Mouse (Mus musculus) lung, adult 18-20 months (tissue): ENCODE data around the gene Serpina3i.
"Not testable (repeated sequence)": the region's sequence is repeated elsewhere in the genome, so short reads cannot be mapped to it uniquely, and the experiment has no call there.

ENCODE experiments used
- DNase-seq, 2 experiments: peaks; one replicate each; pipeline ENCODE4 v3.0.0; 2022; ENCODE audit warnings: mixed read lengths in 2 of 2

Gene Serpina3i

DNA sequence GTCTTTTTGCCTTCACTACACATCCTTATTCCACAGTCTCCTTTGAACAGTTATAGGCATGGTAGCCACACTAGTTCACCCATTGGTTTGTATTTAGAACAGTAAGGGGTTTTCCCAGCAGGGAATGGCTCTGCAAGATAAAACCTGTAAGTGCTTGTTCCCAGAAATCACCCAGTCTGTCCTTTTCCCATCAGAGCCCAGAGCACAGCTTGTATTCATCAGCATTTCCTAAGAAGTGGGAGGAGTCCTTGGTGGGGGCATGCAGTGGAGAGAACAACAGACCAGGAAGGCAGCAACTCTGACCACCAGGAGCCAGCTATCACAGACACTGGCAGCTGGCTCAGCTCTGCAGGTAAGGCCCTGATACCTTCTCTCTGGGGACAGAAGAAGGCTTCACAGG, at the start of gene Serpina3i:
Gene Serpina3i (plus strand): TSS at position 260 of the 400 bp plus-strand sequence.
- peak in 1 of 2 experiments; percentile 7 for DNase-seq

DNA sequence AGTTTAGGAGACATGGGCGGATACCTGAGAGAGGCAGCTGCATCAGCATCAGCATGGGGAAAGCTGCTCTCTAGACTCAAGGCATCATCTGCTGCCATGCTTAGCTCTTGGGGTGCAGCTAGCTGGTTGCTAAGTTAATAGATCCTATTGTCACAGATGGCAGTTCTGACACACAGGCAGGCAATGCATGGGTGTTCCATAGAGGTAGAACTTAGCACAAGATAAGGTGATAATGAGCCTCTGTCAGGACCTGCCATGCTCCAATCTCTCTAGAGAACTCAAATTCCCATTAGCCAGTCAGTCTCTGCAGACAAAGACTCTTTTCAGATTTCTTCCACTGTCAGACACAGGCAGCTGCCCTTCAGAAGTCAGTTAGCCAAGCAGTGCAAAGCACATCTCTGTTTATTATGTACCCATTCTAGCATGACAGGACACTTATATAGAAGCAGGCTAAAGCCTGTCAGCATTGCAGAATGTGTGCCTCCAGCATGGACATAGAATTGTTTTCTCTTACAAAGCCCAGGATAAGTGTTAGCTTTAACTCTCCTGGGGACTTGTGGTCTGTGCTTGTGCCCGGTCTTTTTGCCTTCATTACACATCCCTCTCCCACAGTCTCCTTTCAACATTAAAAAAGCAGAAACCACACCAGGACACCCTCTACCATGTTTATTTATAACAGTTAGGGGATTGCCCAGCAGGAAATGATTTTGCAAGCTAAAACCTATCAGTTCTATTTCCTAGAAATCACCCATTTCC, 49.1 kb upstream of the Serpina3i start:
- no peak for DNase-seq

DNA sequence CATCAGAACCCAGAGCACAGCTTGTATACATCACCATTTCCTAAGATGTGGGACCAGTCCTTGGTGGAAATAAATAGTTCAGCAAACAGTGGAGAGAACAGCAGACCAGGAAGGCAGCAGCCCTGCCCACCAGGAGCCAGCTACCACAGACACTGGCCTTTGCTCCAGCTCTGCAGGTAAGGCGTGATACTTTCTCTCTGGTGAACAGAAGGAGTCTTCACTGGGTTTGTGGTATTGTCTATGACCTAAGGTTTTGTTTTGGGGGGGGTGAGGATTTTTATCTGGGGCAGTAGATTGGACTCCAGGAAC, 48.5 kb upstream of the Serpina3i start, which contains the start of gene Serpina3f:
Gene Serpina3f (plus strand): TSS at position 100 of the 309 bp plus-strand sequence.
- DNase-seq = no peak

DNA sequence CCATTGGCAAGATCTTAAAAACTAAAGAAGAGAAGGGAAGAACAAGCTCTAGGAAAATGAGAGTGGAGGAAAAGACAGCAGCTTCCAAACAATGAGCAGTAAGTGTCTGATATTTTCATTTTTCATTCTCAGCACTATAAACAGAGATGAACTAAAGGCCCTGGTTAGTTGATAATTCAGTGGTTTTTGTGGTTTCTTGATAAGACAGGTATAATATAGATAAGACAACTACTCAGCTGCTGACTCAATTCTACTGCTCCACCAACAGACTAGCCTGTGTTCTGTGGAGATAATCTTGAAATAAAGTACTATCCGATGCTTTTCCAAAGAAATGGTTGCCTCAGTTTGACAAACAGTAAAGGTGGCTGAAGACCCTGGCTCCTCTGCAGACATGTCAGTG, 47.7 kb upstream of the Serpina3i start:
- no peak for DNase-seq

DNA sequence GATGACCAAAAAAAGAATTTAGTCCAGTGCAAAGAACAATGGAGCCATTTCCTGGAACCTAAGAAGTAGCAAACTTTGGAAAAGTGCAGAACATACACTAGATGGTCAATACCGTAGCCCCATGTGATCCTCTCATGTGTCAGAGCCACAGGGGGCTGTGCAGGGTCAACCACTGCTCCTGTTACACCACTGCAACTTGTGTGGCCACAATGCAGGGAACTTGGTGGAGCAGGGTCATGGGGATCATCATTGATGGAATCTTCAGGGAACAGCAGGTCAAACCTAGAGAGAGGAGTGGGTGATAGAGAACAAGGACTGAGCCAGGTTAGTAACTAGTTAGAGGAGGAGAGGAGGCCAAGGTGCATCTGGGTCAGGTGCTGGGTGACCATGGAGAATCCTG, 41.3 kb upstream of the Serpina3i start:
- DNase-seq = no peak

DNA sequence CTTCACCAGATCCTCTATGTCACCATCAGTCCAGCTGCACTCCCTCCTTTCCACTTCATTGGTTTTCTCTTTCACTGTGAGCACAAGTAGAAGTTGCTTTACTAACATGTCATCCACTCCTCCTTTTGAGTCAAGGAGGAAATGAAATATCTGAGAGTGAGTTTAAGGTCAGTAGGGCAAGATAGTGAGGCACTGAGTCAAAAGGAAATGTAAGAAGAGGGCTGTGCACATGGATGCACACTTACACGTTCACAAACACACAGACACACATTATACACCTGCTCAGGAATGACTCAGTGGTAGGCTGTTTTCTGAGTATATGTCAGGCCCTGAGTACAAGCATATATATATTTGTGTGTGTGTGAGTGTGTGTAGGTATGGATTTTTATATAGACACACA, 39.2 kb upstream of the Serpina3i start:
- no peak for DNase-seq

DNA sequence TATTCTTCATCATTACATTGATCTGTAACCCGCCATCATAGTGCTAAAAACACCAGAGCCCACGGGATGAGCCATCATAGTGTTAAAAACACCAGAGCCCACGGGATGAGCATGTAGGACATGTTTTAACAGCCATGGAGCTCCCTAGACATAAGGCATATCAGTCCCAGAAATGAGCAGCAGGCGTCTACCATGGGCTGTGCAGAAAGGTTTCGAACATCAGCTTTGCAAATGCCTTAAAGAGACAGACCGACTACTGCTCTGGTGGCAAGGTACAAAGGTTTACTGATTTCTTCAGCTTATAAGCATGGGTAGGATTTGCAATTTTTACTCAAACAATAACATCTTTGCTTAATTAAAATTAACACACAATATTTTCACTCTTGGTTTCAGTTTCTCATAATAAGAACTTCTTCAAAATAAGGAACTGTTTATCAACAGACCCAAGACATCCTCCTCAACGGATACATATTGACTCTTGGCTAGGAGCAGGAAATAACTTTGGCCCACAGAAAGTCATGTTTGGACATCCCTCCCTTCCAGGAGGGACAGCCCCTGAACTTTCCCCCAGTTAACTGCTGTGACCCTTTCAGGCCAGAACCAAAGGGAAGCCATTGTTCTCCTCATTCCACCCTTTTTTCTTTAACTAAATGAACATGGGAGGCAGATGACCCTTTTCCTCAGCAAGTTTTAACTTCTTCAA, 38.2 kb upstream of the Serpina3i start:
- peak in 1 of 2 experiments; percentile 16 for DNase-seq

DNA sequence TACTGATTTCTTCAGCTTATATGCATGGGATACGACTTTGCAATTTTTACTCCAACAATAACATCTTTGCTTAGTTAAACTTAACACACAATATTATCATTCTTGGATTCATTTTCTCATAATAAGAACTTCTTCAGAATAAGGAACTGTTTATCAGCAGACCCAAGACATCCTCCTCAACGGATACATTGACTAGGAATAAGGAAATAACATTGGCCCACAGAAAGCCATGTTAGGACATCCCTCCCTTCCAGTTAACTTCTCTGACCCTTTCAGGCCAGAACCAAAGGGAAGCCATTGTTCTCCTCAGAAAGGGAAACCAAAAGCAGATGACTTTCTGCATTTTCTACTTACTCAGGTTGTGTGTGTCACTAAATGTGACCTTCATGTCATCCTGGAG, 32.2 kb upstream of the Serpina3i start:
- DNase-seq = no peak

DNA sequence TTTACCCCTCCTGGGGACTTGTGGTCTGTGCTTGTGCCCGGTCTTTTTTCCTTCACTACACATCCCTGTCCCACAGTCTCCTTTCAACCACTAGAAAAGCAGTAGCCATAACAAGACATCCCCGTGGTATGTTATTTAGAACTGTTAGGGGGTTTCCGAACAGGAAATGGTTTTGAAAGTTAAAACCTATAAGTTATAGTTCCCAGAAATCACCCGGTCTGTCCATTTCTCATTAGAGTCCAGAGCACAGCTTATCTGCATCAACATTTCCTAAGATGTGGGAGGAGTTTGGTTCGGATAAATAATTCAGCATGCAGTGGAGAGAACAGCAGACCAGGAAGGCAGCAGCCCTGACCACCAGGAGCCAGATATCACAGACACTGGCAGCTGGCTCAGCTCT, 27.0 kb upstream of the Serpina3i start, which contains the start of gene Serpina3g:
Gene Serpina3g (plus strand): TSS at position 331 of the 400 bp plus-strand sequence.
- no peak for DNase-seq

DNA sequence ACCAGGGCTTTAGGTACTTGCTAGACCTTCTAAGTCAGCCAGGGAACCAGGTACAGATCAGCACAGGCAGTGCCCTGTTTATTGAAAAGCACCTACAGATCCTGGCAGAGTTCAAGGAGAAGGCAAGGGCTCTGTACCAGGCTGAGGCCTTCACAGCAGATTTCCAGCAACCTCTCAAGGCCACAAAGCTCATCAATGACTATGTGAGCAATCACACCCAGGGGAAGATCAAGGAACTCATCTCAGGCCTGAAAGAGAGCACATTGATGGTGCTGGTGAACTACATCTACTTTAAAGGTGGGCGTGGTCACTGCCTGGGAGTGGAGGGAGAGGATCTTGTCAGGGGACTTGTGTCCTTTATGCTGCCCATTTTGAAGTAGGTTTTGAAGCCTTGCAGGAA, 24.9 kb upstream of the Serpina3i start:
- DNase-seq = not testable (repeated sequence)

DNA sequence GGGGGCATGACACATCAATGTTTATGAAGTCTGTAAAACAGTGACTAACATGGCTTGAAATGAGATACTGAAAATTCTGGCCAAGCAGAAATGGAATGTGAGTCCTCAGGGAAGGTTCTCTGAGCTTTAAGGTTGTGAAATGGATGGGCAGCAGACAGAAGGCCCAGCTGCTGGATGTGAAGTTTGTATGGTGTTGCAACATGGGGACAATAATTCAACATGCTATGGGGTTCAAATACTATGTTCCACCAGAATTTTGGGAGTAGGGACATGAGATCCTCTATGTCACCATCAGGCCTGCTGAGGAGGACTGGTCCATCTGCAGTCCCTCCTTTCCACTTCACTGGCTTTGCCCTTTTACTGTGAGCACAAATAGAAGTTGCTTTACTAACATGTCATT, 19.6 kb upstream of the Serpina3i start:
- DNase-seq = peak; percentile 6 to 13

DNA sequence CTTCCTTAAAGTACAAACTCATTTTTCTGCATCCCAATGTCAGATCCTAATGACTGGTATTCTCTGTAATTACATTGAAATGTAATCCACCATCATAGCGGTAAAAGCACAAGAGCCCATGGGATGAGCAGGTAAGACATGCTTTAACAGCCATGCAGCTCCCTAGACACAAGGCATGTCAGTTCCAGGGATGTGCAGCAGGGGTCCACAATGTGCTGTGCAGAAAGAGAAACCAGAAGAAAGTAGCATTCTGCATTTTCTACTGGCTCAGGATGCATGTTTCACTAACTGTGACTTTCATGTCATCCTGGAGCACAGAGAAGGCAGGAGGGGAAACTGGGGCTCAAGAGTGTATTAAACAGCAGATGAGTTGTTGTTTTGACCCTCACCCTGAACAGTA, 17.8 kb upstream of the Serpina3i start:
- no peak for DNase-seq

DNA sequence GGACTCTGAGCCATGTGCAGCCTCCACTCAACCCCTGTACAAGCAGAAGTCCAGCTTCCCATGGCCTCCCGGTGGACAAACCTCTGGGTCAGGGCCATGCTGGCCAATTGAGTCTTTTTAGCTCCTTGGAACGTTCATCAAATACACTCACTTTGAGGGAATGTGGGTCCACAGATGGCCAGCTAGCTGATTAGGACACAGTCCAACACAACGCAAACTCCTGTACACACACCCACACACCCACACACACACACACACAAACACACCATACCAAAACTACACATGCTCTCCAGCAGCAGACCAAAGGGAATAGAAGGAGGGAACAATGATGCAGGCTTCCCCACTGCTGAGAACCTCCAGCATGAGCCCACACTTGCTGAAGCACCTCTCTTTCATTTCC, 17.3 kb upstream of the Serpina3i start:
- no peak for DNase-seq

DNA sequence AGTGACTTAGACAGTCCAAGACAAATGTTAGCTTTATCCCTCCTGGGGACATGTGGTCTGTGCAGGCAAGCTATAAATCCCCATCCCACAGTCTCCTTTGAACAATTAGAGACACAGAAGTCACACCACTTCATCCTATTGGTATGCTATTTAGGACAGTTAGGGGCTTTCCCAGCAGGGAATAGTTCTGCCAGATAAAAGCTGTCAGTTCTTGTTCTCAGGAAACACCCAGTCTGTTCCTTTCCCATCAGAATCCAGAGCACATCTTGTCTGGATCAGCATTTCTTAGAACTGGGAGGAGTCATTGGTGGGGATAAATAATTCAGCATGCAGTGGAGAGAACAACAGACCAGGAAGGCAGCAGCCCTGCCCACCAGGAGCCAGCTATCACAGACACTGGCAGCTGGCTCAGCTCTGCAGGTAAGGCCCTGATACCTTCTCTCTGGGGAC, 15.3 kb upstream of the Serpina3i start:
- DNase-seq = no peak

DNA sequence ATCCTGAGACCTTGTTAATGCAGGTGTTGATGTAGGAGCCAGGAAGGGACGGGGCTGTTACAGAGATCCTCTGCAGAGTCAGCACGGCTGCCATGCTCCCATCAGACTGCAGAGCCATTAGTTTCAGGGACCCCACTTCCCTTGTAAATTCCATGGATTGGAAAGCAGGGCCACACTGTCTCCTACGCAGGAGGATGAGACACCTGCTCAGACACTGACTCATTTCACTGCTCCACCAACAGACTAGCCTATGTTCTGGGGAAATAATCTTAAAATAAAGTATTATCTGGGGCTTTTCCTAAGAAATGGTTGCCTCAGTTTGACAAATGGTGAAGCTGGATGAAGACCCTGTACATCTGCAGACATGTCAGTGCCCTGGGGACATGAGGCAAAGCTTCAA, 14.7 kb upstream of the Serpina3i start:
- no peak for DNase-seq

DNA sequence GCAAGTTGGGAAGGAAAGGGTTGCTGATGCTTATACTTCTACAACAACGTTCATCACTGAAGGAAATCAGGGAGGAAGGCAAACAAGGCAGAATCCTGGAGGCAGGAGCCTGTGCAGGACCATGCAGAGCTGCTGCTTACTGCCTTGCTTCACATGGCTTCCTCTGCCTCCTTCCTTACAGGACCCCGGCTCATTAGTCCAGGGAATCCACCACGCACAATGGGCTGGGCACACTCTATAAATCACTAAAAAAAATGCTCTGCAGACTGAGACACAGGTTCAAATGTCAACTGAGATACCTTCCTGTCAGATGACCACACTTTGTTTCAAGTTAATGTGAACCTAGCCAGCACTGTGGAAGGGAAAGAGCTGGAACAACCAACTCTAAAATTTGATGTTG, 1.9 kb upstream of the Serpina3i start:
- DNase-seq = no peak

DNA sequence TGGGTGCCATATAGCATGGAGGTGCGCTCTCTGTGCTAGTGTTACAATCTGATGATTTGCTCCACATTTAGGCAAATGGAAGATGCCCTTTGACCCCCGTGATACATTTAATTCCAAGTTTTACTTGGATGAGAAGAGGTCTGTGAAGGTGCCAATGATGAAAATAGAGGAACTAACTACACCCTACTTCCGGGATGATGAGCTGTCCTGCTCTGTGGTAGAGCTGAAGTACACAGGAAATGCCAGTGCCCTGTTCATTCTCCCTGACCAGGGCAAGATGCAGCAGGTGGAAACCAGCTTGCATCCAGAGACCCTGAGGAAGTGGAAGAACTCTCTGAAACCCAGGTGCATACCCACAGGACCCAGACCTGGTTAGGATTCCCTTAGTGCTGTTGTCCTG, 3.5 kb downstream of the Serpina3i start:
- no peak for DNase-seq

DNA sequence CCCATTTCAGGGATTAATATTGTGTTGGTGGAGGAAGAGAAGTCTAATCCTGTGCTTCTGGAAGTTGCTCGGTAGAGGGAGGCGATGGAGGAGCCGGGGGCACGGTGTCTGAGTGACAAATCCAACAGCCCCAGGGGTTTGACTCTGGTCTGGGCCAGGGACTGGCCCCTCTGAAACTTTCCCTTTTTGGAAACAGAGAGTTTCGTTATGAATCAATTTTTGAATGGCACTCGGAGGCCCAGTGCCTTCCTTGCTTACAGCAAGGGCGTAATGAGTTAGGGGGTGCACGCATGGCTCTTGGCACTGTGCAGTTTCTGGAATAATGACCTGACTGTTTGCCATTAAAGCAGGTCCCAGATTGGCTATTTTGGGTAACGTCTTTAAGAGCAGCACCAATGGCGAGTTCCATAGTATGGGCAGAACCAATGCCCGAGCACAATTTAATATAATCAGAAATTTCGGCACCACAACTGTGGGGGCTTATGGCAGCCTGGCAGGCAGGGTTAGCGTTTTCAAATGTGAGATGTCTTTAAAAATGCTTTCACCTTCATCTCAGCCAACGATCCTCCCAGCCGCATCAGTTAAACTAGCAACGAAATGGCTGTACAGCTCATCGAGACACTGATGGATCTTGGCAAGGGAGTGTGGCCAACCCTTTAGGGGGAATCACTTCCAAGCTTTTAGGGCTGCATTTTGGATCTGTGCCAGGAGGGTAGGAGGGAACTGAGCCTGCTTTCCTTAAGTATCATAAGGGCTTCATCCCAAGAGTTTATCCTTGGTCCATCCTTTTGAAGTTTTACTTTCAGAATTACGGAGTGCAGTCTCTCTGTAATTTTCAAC, 15.5 kb downstream of the Serpina3i start:
- DNase-seq = no peak

DNA sequence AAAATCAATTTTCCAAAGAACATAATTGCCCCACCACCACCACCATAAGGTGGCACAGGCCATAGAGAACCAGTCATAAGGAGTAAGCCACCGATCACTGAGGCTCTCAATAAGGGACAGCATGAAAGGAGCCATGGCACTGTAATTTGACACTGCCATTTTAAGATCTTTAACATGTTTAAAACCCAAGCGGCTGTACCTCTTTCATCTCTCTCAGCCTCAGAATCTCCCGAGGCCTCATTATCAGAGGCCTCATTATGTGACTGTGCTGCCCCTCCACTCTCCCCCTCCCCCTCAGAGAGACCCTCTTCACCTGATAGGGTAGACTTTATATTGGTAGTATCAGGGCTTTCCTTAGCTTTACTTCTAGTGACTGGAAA, 16.1 kb downstream of the Serpina3i start:
- DNase-seq = no peak

DNA sequence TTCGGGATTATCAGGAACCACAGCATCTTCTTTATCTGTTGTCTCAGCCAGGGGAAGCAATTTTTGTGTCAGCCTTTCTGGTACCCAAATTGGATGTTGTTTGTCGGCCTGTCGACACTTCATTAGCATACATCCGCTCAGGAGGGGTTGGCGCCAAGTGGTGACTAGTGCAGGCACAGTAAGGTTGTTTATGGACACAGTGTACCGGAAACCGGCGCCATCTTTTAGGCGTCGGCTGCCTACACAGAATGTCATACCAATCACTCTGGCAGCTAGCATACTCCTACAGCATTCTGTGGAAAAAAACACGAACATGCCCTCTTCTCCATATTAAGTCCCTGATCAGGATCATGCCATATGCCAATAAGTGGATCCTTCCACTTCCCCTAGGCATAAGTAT, 20.5 kb downstream of the Serpina3i start:
- no peak for DNase-seq

DNA sequence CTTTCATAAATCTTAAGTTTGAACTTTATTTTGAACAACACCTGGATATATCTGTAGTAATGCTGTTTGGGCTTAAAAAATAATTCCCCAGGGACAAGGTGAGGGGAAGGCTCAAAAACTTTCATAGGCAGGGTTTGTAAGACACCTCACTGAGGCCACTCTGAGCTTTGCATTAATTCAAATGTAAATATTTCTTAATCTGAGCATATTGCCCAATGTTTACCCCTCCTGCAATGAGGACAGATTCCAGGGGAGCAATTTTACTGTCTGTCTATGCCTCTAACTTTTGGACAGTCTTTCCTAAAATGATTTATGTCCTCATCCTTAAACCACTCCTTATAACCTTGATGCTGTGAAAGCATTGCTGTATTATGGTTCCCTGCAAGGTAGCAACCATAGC, 25.4 kb downstream of the Serpina3i start:
- DNase-seq = no peak

DNA sequence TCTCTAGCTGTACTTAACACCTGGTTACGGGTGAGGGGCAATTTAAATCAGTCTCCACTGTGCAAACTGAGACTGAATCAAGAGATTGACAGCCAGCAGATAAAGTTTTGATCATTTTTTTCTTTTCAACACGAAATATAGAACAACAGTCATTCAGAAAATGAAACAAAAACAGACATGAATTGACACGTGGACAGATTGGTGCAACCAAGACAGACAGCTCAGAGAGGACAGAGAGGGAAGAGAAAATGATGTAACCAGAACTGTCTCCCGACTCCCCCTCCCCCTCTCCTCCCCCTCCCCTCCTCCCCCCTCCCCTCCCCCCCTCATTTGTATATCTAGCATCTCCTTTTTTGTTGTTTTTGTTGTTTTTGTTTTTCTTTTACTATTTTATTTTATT, 26.9 kb downstream of the Serpina3i start:
- DNase-seq = no peak

DNA sequence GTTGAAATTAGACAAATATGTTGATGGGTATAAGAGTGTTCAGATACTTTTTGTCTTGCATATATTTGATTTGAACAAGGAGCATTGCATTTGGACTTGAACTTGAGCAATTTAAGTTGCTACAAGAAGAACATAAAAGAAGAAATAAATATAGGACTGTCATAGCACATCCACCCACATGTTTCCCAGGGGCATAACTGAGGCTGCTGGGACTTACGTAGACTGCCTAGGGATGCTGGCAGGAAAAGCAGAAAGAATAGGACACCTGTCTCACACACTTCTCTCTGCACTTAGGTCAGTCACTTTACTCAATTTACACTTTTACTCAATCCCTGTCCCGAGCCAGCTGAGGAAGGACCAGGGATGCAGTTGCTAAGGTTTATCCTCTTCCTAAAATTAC, 31.0 kb downstream of the Serpina3i start:
- DNase-seq = no peak

DNA sequence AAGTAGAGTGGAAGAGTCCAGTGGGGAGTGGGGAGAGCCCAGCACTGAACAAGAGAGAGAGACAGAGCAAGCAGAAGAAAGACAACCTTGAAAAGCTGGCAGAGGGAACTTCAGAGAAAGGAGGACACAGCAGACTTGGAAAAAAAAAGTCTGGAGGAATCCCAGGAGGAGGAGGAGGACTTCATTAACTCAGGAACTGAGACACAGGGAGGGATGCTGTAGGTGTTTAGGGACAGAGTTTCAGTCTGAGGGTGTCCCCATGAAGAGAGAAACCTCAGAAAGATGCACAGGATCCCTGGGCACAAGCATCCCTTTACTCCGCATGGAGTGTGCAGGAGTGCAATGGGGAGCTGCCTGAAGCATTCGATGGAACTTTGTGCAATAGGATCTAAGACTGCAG, 35.1 kb downstream of the Serpina3i start:
- DNase-seq = no peak
